Mouse (Mus musculus) liver, embryonic 16.5 days (tissue): ENCODE data around the gene Sbk2. TPM values are rescaled to one million over a fixed set of nuclear protein-coding genes. Genes with fewer than 3 reads are reported as not detected.

ENCODE experiments used
- ATAC-seq: fragments of 200-750 bp; cut with Nextera tagmentation; 2 replicates; pipeline ENCODE4 v1.8.0; 2017; ENCODE audit warnings: low read depth, mild to moderate bottlenecking, moderate number of reproducible peaks, moderate library complexity
- H3K27ac ChIP-seq: fragments of 300-500 bp; sonication (generic); 2 replicates; pipeline ENCODE4 v1.5.1; 2014; ENCODE audit warnings: mild to moderate bottlenecking, low read length
- H3K27me3 ChIP-seq: fragments of 300-500 bp; sonication (generic); 2 replicates; pipeline ENCODE4 v1.6.1; 2014; ENCODE audit warnings: low read depth, low read length, mixed read lengths; ENCODE audit not compliant: control insufficient read depth, insufficient read depth
- H3K36me3 ChIP-seq: fragments of 300-500 bp; sonication (generic); 2 replicates; pipeline ENCODE4 v1.6.1; 2014; ENCODE audit warnings: mild to moderate bottlenecking; ENCODE audit not compliant: control insufficient read depth, insufficient read depth
- H3K4me1 ChIP-seq: fragments of 300-500 bp; sonication (generic); 2 replicates; pipeline ENCODE4 v1.6.1; 2014; ENCODE audit warnings: low read depth, low read length, mixed read lengths; ENCODE audit not compliant: control insufficient read depth
- H3K4me2 ChIP-seq: fragments of 300-500 bp; sonication (generic); 2 replicates; pipeline ENCODE4 v1.6.1; 2014; ENCODE audit warnings: low read depth, low read length, mixed read lengths
- H3K4me3 ChIP-seq: fragments of 300-500 bp; sonication (generic); 2 replicates; pipeline ENCODE4 v1.5.1; 2014; ENCODE audit warnings: low read depth, mild to moderate bottlenecking, low read length
- H3K9ac ChIP-seq: fragments of 300-500 bp; sonication (generic); 2 replicates; pipeline ENCODE4 v1.6.1; 2014; ENCODE audit warnings: low read depth, low read length
- H3K9me3 ChIP-seq: fragments of 300-500 bp; sonication (generic); replicated peaks from 2 replicates; pipeline ENCODE4 v1.6.1; 2016; ENCODE audit warnings: low read length; ENCODE audit not compliant: control insufficient read depth
- WGBS: fragments of 180-500 bp; shearing (Covaris S2); extraction: QIAGEN DNeasy Blood & Tissue Kit; methylation state at CpG from one replicate; pipeline ENCODE4 v1.1.7; 2014; ENCODE audit not compliant: insufficient replicate concordance; 5-methylcytosine and 5-hydroxymethylcytosine counted together
- polyA plus RNA-seq: library from polyadenylated mRNA; unstranded; fragments of >200 nt; fragmentation: Nextera tagmentation; extraction: Ambion mirVana; gene quantifications from 2 replicates; pipeline ENCODE4 v1.2.1, GENCODE M21; 2015

Sbk2 gene
- polyA plus RNA-seq, 1 experiment from 2014 or later: not detected

- H3K4me2 ChIP-seq: no peak overlapping the region
- H3K9me3 ChIP-seq: no peaks in the 10 kb centered on the region
- H3K9ac ChIP-seq: no peak overlapping the region
- no peak overlapping the region for H3K27ac ChIP-seq
- H3K4me1 ChIP-seq: peaks cover 17% of the 10 kb centered on the region
- no peak for ATAC-seq
- no peak overlapping the region for H3K4me3 ChIP-seq
- WGBS: 54% methylated on average over 5 of the region's 5 CpGs
- no peaks in the 10 kb centered on the region for H3K27me3 ChIP-seq
- no peaks in the 10 kb centered on the region for H3K36me3 ChIP-seq
Measured at GRCm38 (mm10) chr7:4912248-4912647, 52.0 kb downstream of the Sbk2 start.

GRCm38 (mm10) chr7:4911561-4911960 is 52.6 kb downstream of the Sbk2 start:
- Histone ChIP-seq H3K27ac (no peak overlapping the region), H3K9me3 (no peaks in the 10 kb centered on the region), H3K4me2 (no peak overlapping the region), H3K27me3 (no peaks in the 10 kb centered on the region), H3K4me1 (peaks cover 11% of the 10 kb centered on the region), H3K9ac (no peak overlapping the region), H3K36me3 (no peaks in the 10 kb centered on the region), H3K4me3 (no peak overlapping the region)
- ATAC-seq: no peak
- WGBS: 32% methylated on average over 9 of the region's 9 CpGs

GRCm38 (mm10) chr7:4906466-4906950 is 57.7 kb downstream of the Sbk2 start, which contains the start of gene Gm36210:
Gene Gm36210 (minus strand): TSS chr7:4906516.
- no peak for ATAC-seq
- H3K9me3 ChIP-seq: no peaks in the 10 kb centered on the region
- H3K4me2 ChIP-seq: no peak within 1 kb of the TSS
- WGBS: 65% methylated on average over 10 of the region's 10 CpGs
- H3K36me3 ChIP-seq: no peaks in the 10 kb centered on the region
- H3K4me1 ChIP-seq: no peaks in the 10 kb centered on the region
- H3K27me3 ChIP-seq: no peaks in the 10 kb centered on the region
- H3K4me3 ChIP-seq: no peak within 1 kb of the TSS
- H3K27ac ChIP-seq: no peak within 1 kb of the TSS
- H3K9ac ChIP-seq: no peak within 1 kb of the TSS

GRCm38 (mm10) chr7:4902404-4902803 is 61.8 kb downstream of the Sbk2 start:
- Histone ChIP-seq H3K4me2 (no peak overlapping the region), H3K27ac (no peak overlapping the region), H3K4me1 (peaks cover 12% of the 10 kb centered on the region), H3K4me3 (no peak overlapping the region), H3K36me3 (no peaks in the 10 kb centered on the region), H3K27me3 (no peaks in the 10 kb centered on the region), H3K9ac (no peak overlapping the region), H3K9me3 (0 out of 2 replicates have a peak, but pooled peaks cover 2% of the 10 kb centered on the region)
- 63% methylated on average over 9 of the region's 9 CpGs for WGBS
- ATAC-seq: no peak

- H3K27ac ChIP-seq: no peak overlapping the region
- no peak for ATAC-seq
Measured at GRCm38 (mm10) chr7:4901171-4901570, 63.0 kb downstream of the Sbk2 start.

GRCm38 (mm10) chr7:4900523-4900851 is 63.7 kb downstream of the Sbk2 start:
- Histone ChIP-seq H3K9me3 (0 out of 2 replicates have a peak, but pooled peaks cover 2% of the 10 kb centered on the region), H3K4me3 (peak overlapping the region; percentile 33), H3K27ac (peak overlapping the region; percentile 52; the same call in 1 of the 2 replicates), H3K27me3 (no peaks in the 10 kb centered on the region), H3K4me1 (peaks cover 12% of the 10 kb centered on the region), H3K9ac (peak overlapping the region; percentile 41), H3K36me3 (no peaks in the 10 kb centered on the region), H3K4me2 (peak overlapping the region; percentile 62)
- WGBS: 21% methylated on average over 11 of the region's 11 CpGs
- ATAC-seq: no peak

More at GRCm38 (mm10) chr7:4901171-4901570, 63.0 kb downstream of the Sbk2 start:
- H3K9ac ChIP-seq: no peak overlapping the region
- no peak overlapping the region for H3K4me2 ChIP-seq
- 0 out of 2 replicates have a peak, but pooled peaks cover 2% of the 10 kb centered on the region for H3K9me3 ChIP-seq
- H3K4me3 ChIP-seq: no peak overlapping the region
- 61% methylated on average over 8 of the region's 8 CpGs for WGBS
- H3K4me1 ChIP-seq: peaks cover 12% of the 10 kb centered on the region
- H3K36me3 ChIP-seq: no peaks in the 10 kb centered on the region
- no peaks in the 10 kb centered on the region for H3K27me3 ChIP-seq

- ATAC-seq: peak; percentile 69
- Histone ChIP-seq H3K4me2 (peak overlapping the region; percentile 62), H3K9ac (peak overlapping the region; percentile 41), H3K4me1 (peaks cover 12% of the 10 kb centered on the region), H3K27ac (peak overlapping the region; percentile 52; the same call in 1 of the 2 replicates), H3K36me3 (no peaks in the 10 kb centered on the region), H3K4me3 (peak overlapping the region; percentile 33), H3K27me3 (no peaks in the 10 kb centered on the region), H3K9me3 (0 out of 2 replicates have a peak, but pooled peaks cover 2% of the 10 kb centered on the region)
- 7% methylated on average over 19 of the region's 19 CpGs for WGBS
Measured at GRCm38 (mm10) chr7:4899649-4900522, 64.3 kb downstream of the Sbk2 start.

GRCm38 (mm10) chr7:4898851-4899648 is 65.2 kb downstream of the Sbk2 start:
- Histone ChIP-seq H3K36me3 (no peaks in the 10 kb centered on the region), H3K27me3 (no peaks in the 10 kb centered on the region), H3K27ac (no peak overlapping the region), H3K9me3 (0 out of 2 replicates have a peak, but pooled peaks cover 2% of the 10 kb centered on the region), H3K4me2 (peak overlapping the region; percentile 62), H3K9ac (peak overlapping the region; percentile 10; the same call in 1 of the 2 replicates), H3K4me1 (peaks cover 12% of the 10 kb centered on the region), H3K4me3 (peak overlapping the region; percentile 33)
- whole genome bisulfite sequencing: 29% methylated on average over 15 of the region's 18 CpGs
- no peak for ATAC-seq
